Mouse (Mus musculus): ENCODE measurements around the gene Stx19. TPM values are rescaled to one million over a fixed set of nuclear protein-coding genes. Genes with fewer than 3 reads are reported as not detected.

Gene Stx19
- total RNA-seq, 1 experiment = not detected

- peak overlapping the region in 1 of 2 experiments; percentile 94; a peak in 1 of 4 replicates for H3K4me3 ChIP-seq (ENCODE audit: insufficient read depth in 1 of 2, low read depth in 1 of 2, low read length in 2 of 2, poor library complexity in 1 of 2, severe bottlenecking in 1 of 2)
Measured at GRCm38 (mm10) chr16:62855385-62855784, 40.9 kb downstream of the Stx19 start.

GRCm38 (mm10) chr16:62856273-62856672 lies 41.8 kb downstream of the Stx19 start:
- in situ Hi-C loops (cut with MboI; ENCODE audit: low sequenced_read_pairs in 2 of 2, unreplicated experiment in 2 of 2) = no loop called here
- TF ChIP-seq MAFK (IDR thresholded peaks at IDR 0.05; ENCODE audit: insufficient read depth, low read depth, low read length) (no peak), ZNF384 (IDR thresholded peaks at IDR 0.05; ENCODE audit: low read depth, low read length) (no peak), ZC3H11A (IDR thresholded peaks at IDR 0.05; ENCODE audit: borderline replicate concordance, low read depth, low read length) (no peak), HCFC1 (IDR thresholded peaks at IDR 0.05; ENCODE audit: borderline replicate concordance, insufficient read depth, low read length) (no peak), CHD2 (IDR thresholded peaks at IDR 0.05; ENCODE audit: low read depth, low read length) (no peak)
- H3K4me3 ChIP-seq (ENCODE audit: insufficient read depth in 1 of 2, low read depth in 1 of 2, low read length in 2 of 2, poor library complexity in 1 of 2, severe bottlenecking in 1 of 2) = no peak overlapping the region
- no peak for DNase-seq (ENCODE audit: low read depth, low spot score)
- H3K9me3 ChIP-seq (ENCODE audit: control insufficient read depth, insufficient read depth, low read depth, low read length) = no peaks in the 10 kb centered on the region
- no peak overlapping the region for H3K27ac ChIP-seq (ENCODE audit: insufficient read depth, low read depth, low read length, poor library complexity, severe bottlenecking)
- H3K4me1 ChIP-seq (ENCODE audit: control insufficient read depth in 2 of 2, insufficient read depth in 2 of 2, low read length in 2 of 2, poor library complexity in 1 of 2) = peaks cover 0 to 6% of the 10 kb centered on the region in 2 experiments; a peak in 1 of 4 replicates
- no peaks in the 10 kb centered on the region for H3K36me3 ChIP-seq (ENCODE audit: control insufficient read depth, insufficient read depth, low read length, poor library complexity, severe bottlenecking)
- no peak overlapping the region for H3K9ac ChIP-seq (ENCODE audit: insufficient read depth, low read depth, low read length, poor library complexity, severe bottlenecking)

More at GRCm38 (mm10) chr16:62855385-62855784, 40.9 kb downstream of the Stx19 start:
- no peaks in the 10 kb centered on the region for H3K9me3 ChIP-seq (ENCODE audit: control insufficient read depth, insufficient read depth, low read depth, low read length)
- no peak for DNase-seq (ENCODE audit: low read depth, low spot score)
- in situ Hi-C loops (cut with MboI; ENCODE audit: low sequenced_read_pairs in 2 of 2, unreplicated experiment in 2 of 2) = no loop called here
- peaks cover 0 to 6% of the 10 kb centered on the region in 2 experiments; a peak in 1 of 4 replicates for H3K4me1 ChIP-seq (ENCODE audit: control insufficient read depth in 2 of 2, insufficient read depth in 2 of 2, low read length in 2 of 2, poor library complexity in 1 of 2)
- no peak overlapping the region for H3K9ac ChIP-seq (ENCODE audit: insufficient read depth, low read depth, low read length, poor library complexity, severe bottlenecking)
- no peak overlapping the region for H3K27ac ChIP-seq (ENCODE audit: insufficient read depth, low read depth, low read length, poor library complexity, severe bottlenecking)
- TF ChIP-seq ZC3H11A (IDR thresholded peaks at IDR 0.05; ENCODE audit: borderline replicate concordance, low read depth, low read length) (no peak), MAFK (IDR thresholded peaks at IDR 0.05; ENCODE audit: insufficient read depth, low read depth, low read length) (no peak)
- no peaks in the 10 kb centered on the region for H3K36me3 ChIP-seq (ENCODE audit: control insufficient read depth, insufficient read depth, low read length, poor library complexity, severe bottlenecking)

- no peaks in the 10 kb centered on the region for H3K36me3 ChIP-seq (ENCODE audit: control insufficient read depth, insufficient read depth, low read length, poor library complexity, severe bottlenecking)
- no peak overlapping the region for H3K27ac ChIP-seq (ENCODE audit: insufficient read depth, low read depth, low read length, poor library complexity, severe bottlenecking)
- H3K4me1 ChIP-seq (ENCODE audit: control insufficient read depth in 2 of 2, insufficient read depth in 2 of 2, low read length in 2 of 2, poor library complexity in 1 of 2) = peaks cover 0 to 6% of the 10 kb centered on the region in 2 experiments; a peak in 1 of 4 replicates
- no peaks in the 10 kb centered on the region for H3K9me3 ChIP-seq (ENCODE audit: control insufficient read depth, insufficient read depth, low read depth, low read length)
- DNase-seq (ENCODE audit: low read depth, low spot score) = no peak
- TF ChIP-seq MAFK (IDR thresholded peaks at IDR 0.05; ENCODE audit: insufficient read depth, low read depth, low read length) (no peak), ZNF384 (IDR thresholded peaks at IDR 0.05; ENCODE audit: low read depth, low read length) (no peak), CHD2 (IDR thresholded peaks at IDR 0.05; ENCODE audit: low read depth, low read length) (no peak), ZC3H11A (IDR thresholded peaks at IDR 0.05; ENCODE audit: borderline replicate concordance, low read depth, low read length) (no peak), HCFC1 (IDR thresholded peaks at IDR 0.05; ENCODE audit: borderline replicate concordance, insufficient read depth, low read length) (no peak)
- no peak overlapping the region for H3K4me3 ChIP-seq (ENCODE audit: insufficient read depth in 1 of 2, low read depth in 1 of 2, low read length in 2 of 2, poor library complexity in 1 of 2, severe bottlenecking in 1 of 2)
- H3K9ac ChIP-seq (ENCODE audit: insufficient read depth, low read depth, low read length, poor library complexity, severe bottlenecking) = no peak overlapping the region
- in situ Hi-C loops (cut with MboI; ENCODE audit: low sequenced_read_pairs in 2 of 2, unreplicated experiment in 2 of 2) = no loop called here
Measured at GRCm38 (mm10) chr16:62857498-62857897, 43.0 kb downstream of the Stx19 start.

- Histone ChIP-seq H3K4me1 (ENCODE audit: control insufficient read depth in 2 of 2, insufficient read depth in 2 of 2, low read length in 2 of 2, poor library complexity in 1 of 2) (peaks cover 0 to 6% of the 10 kb centered on the region in 2 experiments; a peak in 1 of 4 replicates), H3K36me3 (ENCODE audit: control insufficient read depth, insufficient read depth, low read length, poor library complexity, severe bottlenecking) (no peaks in the 10 kb centered on the region), H3K9ac (ENCODE audit: insufficient read depth, low read depth, low read length, poor library complexity, severe bottlenecking) (no peak overlapping the region), H3K27ac (ENCODE audit: insufficient read depth, low read depth, low read length, poor library complexity, severe bottlenecking) (no peak overlapping the region), H3K4me3 (ENCODE audit: insufficient read depth in 1 of 2, low read depth in 1 of 2, low read length in 2 of 2, poor library complexity in 1 of 2, severe bottlenecking in 1 of 2) (no peak overlapping the region), H3K9me3 (ENCODE audit: control insufficient read depth, insufficient read depth, low read depth, low read length) (no peaks in the 10 kb centered on the region)
- TF ChIP-seq ZNF384 (IDR thresholded peaks at IDR 0.05; ENCODE audit: low read depth, low read length) (no peak), ZC3H11A (IDR thresholded peaks at IDR 0.05; ENCODE audit: borderline replicate concordance, low read depth, low read length) (no peak), HCFC1 (IDR thresholded peaks at IDR 0.05; ENCODE audit: borderline replicate concordance, insufficient read depth, low read length) (no peak), MAFK (IDR thresholded peaks at IDR 0.05; ENCODE audit: insufficient read depth, low read depth, low read length) (no peak), CHD2 (IDR thresholded peaks at IDR 0.05; ENCODE audit: low read depth, low read length) (no peak)
- in situ Hi-C loops (cut with MboI; ENCODE audit: low sequenced_read_pairs in 2 of 2, unreplicated experiment in 2 of 2) = no loop called here
- DNase-seq (ENCODE audit: low read depth, low spot score) = no peak
Measured at GRCm38 (mm10) chr16:62858018-62858417, 43.5 kb downstream of the Stx19 start.

GRCm38 (mm10) chr16:62860140-62860539 lies 45.7 kb downstream of the Stx19 start:
- no peak overlapping the region for H3K9ac ChIP-seq (ENCODE audit: insufficient read depth, low read depth, low read length, poor library complexity, severe bottlenecking)
- H3K27ac ChIP-seq (ENCODE audit: insufficient read depth, low read depth, low read length, poor library complexity, severe bottlenecking) = no peak overlapping the region
- no peaks in the 10 kb centered on the region for H3K4me1 ChIP-seq (ENCODE audit: control insufficient read depth in 2 of 2, insufficient read depth in 2 of 2, low read length in 2 of 2, poor library complexity in 1 of 2)
- no peaks in the 10 kb centered on the region for H3K36me3 ChIP-seq (ENCODE audit: control insufficient read depth, insufficient read depth, low read length, poor library complexity, severe bottlenecking)
- H3K9me3 ChIP-seq (ENCODE audit: control insufficient read depth, insufficient read depth, low read depth, low read length) = no peaks in the 10 kb centered on the region
- TF ChIP-seq ZC3H11A (IDR thresholded peaks at IDR 0.05; ENCODE audit: borderline replicate concordance, low read depth, low read length) (no peak), CHD2 (IDR thresholded peaks at IDR 0.05; ENCODE audit: low read depth, low read length) (no peak), HCFC1 (IDR thresholded peaks at IDR 0.05; ENCODE audit: borderline replicate concordance, insufficient read depth, low read length) (no peak), MAFK (IDR thresholded peaks at IDR 0.05; ENCODE audit: insufficient read depth, low read depth, low read length) (no peak), ZNF384 (IDR thresholded peaks at IDR 0.05; ENCODE audit: low read depth, low read length) (no peak)
- no peak for DNase-seq (ENCODE audit: low read depth, low spot score)
- no peak overlapping the region for H3K4me3 ChIP-seq (ENCODE audit: insufficient read depth in 1 of 2, low read depth in 1 of 2, low read length in 2 of 2, poor library complexity in 1 of 2, severe bottlenecking in 1 of 2)
- in situ Hi-C loops (cut with MboI; ENCODE audit: low sequenced_read_pairs in 2 of 2, unreplicated experiment in 2 of 2) = no loop called here

All from ES-E14 (cell line).